Mouse (Mus musculus) limb, embryonic 11.5 days (tissue): Measurements from ENCODE around the gene Ankrd13b. TPM values are rescaled to one million over a fixed set of nuclear protein-coding genes. Genes with fewer than 3 reads are reported as not detected.

ENCODE experiments used
- ATAC-seq: fragments of 200-750 bp; cut with Nextera tagmentation; 2 replicates; pipeline ENCODE4 v1.8.0; 2017; ENCODE audit warnings: low read depth; ENCODE audit not compliant: insufficient number of reproducible peaks, low FRiP score, low TSS enrichment
- DNase-seq: peaks from one replicate; pipeline ENCODE4 v3.0.0-alpha.2; 2015; ENCODE audit warnings: low spot score
- H3K27ac ChIP-seq: fragments of 300-500 bp; sonication (generic); replicated peaks from 2 replicates; pipeline ENCODE4 v1.5.1; 2014; ENCODE audit warnings: low read depth, mild to moderate bottlenecking, low read length
- H3K27me3 ChIP-seq: fragments of 300-500 bp; sonication (generic); 2 replicates; pipeline ENCODE4 v1.6.1; 2014; ENCODE audit warnings: mild to moderate bottlenecking, low read length, mixed read lengths; ENCODE audit not compliant: control insufficient read depth, insufficient read depth
- H3K36me3 ChIP-seq: fragments of 300-500 bp; sonication (generic); 2 replicates; pipeline ENCODE4 v1.6.1; 2014; ENCODE audit warnings: mild to moderate bottlenecking, low read length, moderate library complexity, mixed read lengths; ENCODE audit not compliant: control insufficient read depth, insufficient read depth
- H3K4me1 ChIP-seq: fragments of 300-500 bp; sonication (generic); 2 replicates; pipeline ENCODE4 v1.6.1; 2014; ENCODE audit warnings: low read length, mixed read lengths; ENCODE audit not compliant: control insufficient read depth, insufficient read depth
- H3K4me2 ChIP-seq: fragments of 300-500 bp; sonication (generic); 2 replicates; pipeline ENCODE4 v1.6.1; 2014; ENCODE audit warnings: low read depth, mild to moderate bottlenecking, moderate library complexity; ENCODE audit not compliant: severe bottlenecking
- H3K4me3 ChIP-seq: fragments of 300-500 bp; sonication (generic); 2 replicates; pipeline ENCODE4 v1.5.1; 2014; ENCODE audit warnings: low read depth, low read length
- H3K9ac ChIP-seq: fragments of 300-500 bp; sonication (generic); 2 replicates; pipeline ENCODE4 v1.6.1; 2014; ENCODE audit warnings: mild to moderate bottlenecking, low read length
- H3K9me3 ChIP-seq: fragments of 300-500 bp; sonication (generic); 2 replicates; pipeline ENCODE4 v1.6.1; 2016; ENCODE audit warnings: low read length; ENCODE audit not compliant: control insufficient read depth
- WGBS: fragments of 180-500 bp; shearing (Covaris S2); extraction: QIAGEN DNeasy Blood & Tissue Kit; methylation state at CpG from one replicate; pipeline ENCODE4 v1.1.7; 2014; 5-methylcytosine and 5-hydroxymethylcytosine counted together
- polyA plus RNA-seq: library from polyadenylated mRNA; unstranded; fragments of >200 nt; fragmentation: Nextera tagmentation; extraction: Ambion mirVana; gene quantifications from 2 replicates; pipeline ENCODE4 v1.2.1, GENCODE M21; 2014

Gene Ankrd13b
- polyA plus RNA-seq, 1 experiment from 2014 or later: 12.8 TPM

- DNase-seq: no peak
- WGBS: 86% methylated on average over 4 of the region's 4 CpGs
- H3K4me3 ChIP-seq: no peak overlapping the region
- no peak overlapping the region for H3K9ac ChIP-seq
- H3K27ac ChIP-seq: no peak overlapping the region
- ATAC-seq: no peak
- no peaks in the 10 kb centered on the region for H3K4me1 ChIP-seq
- H3K9me3 ChIP-seq: no peaks in the 10 kb centered on the region
- no peak overlapping the region for H3K4me2 ChIP-seq
- H3K36me3 ChIP-seq: no peaks in the 10 kb centered on the region
- H3K27me3 ChIP-seq: no peaks in the 10 kb centered on the region
Observed at GRCm38 (mm10) chr11:77423175-77423859, 66.2 kb downstream of the Ankrd13b start.

Other genes with a start within 250 kb of the Ankrd13b start
- gene Coro6, start 27.3 kb downstream of the Ankrd13b start, polyA plus RNA-seq: 0.28 and 0.29 TPM in 2 replicates
- gene Git1, start 3.9 kb upstream of the Ankrd13b start, polyA plus RNA-seq: 16.4 and 17.0 TPM in 2 replicates
- 0.71 and 1.3 TPM in 2 replicates for gene Abhd15, start 25.4 kb upstream of the Ankrd13b start, polyA plus RNA-seq
- 42.2 and 43.4 TPM in 2 replicates for gene Trp53i13, start 26.3 kb upstream of the Ankrd13b start, polyA plus RNA-seq
- gene Gm10392, start 29.5 kb upstream of the Ankrd13b start, polyA plus RNA-seq: 0.17 TPM in 1 of 2 replicates, not detected in the other
- gene Taok1, start 118.1 kb upstream of the Ankrd13b start, polyA plus RNA-seq: 13.1 and 13.5 TPM in 2 replicates
- gene Nufip2, start 196.5 kb upstream of the Ankrd13b start, polyA plus RNA-seq: 4.6 and 5.7 TPM in 2 replicates
- gene Cryba1, start 235.6 kb upstream of the Ankrd13b start, polyA plus RNA-seq: not detected in 2 replicates